8 mouse cellular contexts compared by ENCODE assay signal in the genomic region with DNA sequence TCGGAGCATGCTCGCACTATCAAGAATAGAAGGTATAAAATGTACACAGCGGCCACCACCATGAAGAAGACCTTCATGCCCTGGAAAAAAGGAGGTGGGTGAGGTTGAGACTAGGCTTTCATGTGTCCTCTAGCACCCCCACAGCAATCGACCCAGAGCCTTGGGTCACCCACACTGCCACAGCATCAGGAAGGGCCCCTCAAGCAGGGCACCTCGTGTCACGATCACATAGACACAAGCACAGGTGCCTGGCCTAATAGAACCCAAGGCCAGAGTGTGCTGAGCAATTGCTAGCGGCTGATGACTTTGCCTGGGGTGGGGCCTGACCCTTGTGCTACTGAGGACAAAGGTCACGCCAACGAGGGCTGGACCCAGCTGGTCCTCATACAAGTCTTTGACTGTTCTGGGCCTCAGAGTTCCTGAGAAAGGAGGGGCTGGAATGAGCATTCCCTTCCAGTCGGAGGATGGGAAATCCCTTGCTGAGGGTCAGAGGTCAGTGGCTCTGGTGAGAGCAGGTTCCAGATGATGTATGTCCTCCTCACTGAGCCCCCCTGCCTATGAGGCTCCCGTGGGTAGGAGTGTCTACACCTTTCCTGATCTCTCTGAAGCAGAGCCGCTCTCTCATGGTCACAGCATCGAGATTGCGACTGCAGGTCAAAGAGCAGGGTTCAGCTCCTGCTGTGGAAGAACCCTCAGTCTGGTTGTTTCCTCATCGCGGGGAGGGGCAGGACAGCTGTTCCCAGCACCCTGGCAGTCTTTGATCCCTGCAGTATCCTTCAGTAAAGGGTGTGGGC. TPM values are rescaled to one million over a fixed set of nuclear protein-coding genes. Genes with fewer than 3 reads are reported as not detected.
DNase-seq lines count a peak whose midpoint lies in the region; ATAC-seq and TF ChIP-seq lines count a peak whose summit lies in the region.
"Not testable (repeated sequence)": the region's sequence is repeated elsewhere in the genome, so short reads cannot be mapped to it uniquely, and the experiment has no call there.

No protein-coding gene starts in this region.

- peak; percentile 55 for ATAC-seq in hindbrain, embryonic 11.5 days (ENCODE audit: low FRiP score)
- peak; percentile 92 for ATAC-seq in intestine, embryonic 16.5 days
- peak; percentile 50; the same call in 1 of the 2 replicates for ATAC-seq in kidney, postnatal 0 days (replicated peaks; ENCODE audit: low FRiP score, low read depth)
- ATAC-seq in liver, embryonic 14.5 days (ENCODE audit: insufficient read depth): peak; percentile 48
- 0 out of 2 replicates have a peak, but pooled peaks have one; percentile 19 for ATAC-seq in neural tube, embryonic 13.5 days (ENCODE audit: low read depth)
- ATAC-seq in stomach, postnatal 0 days (ENCODE audit: low FRiP score, low TSS enrichment): peak; percentile 63

- H3K9ac ChIP-seq in hindbrain, embryonic 11.5 days (ENCODE audit: low read depth, low read length); intestine, embryonic 16.5 days (ENCODE audit: low read depth, low read length); kidney, postnatal 0 days (ENCODE audit: low read depth, low read length); liver, embryonic 14.5 days (replicated peaks); neural tube, embryonic 13.5 days; stomach, postnatal 0 days (ENCODE audit: low read length): not testable (repeated sequence)

- not testable (repeated sequence) for H3K4me2 ChIP-seq in hindbrain, embryonic 11.5 days (replicated peaks; ENCODE audit: low read depth, low read length); intestine, embryonic 16.5 days (ENCODE audit: low read depth, low read length); kidney, postnatal 0 days (ENCODE audit: low read length); liver, embryonic 14.5 days (ENCODE audit: low read depth); neural tube, embryonic 13.5 days; stomach, postnatal 0 days (replicated peaks; ENCODE audit: low read depth)

- DNase-seq in embryonic facial prominence, embryonic 10.5 days (ENCODE audit: low spot score): peak; percentile 6
- DNase-seq in hindbrain, embryonic 11.5 days (ENCODE audit: low spot score); kidney, postnatal 0 days (ENCODE audit: low spot score); liver, embryonic 14.5 days (ENCODE audit: low read depth in 3 of 3, low spot score in 3 of 3); stomach, postnatal 0 days (ENCODE audit: low spot score): not testable (repeated sequence)
- DNase-seq in lung, postnatal 10 days: peak; percentile 19

- H3K4me3 ChIP-seq in embryonic facial prominence, embryonic 10.5 days; hindbrain, embryonic 11.5 days (ENCODE audit: low read depth, low read length); intestine, embryonic 16.5 days (ENCODE audit: low read length); kidney, postnatal 0 days (replicated peaks; ENCODE audit: low read depth, low read length); liver, embryonic 14.5 days (ENCODE audit: insufficient read depth in 1 of 2, low read depth in 2 of 2, low read length in 2 of 2); neural tube, embryonic 13.5 days; stomach, postnatal 0 days (ENCODE audit: low read depth, low read length): not testable (repeated sequence)

- H3K4me1 ChIP-seq in embryonic facial prominence, embryonic 10.5 days; hindbrain, embryonic 11.5 days (replicated peaks; ENCODE audit: control insufficient read depth, insufficient read depth, low read length); intestine, embryonic 16.5 days (ENCODE audit: control insufficient read depth, insufficient read depth, low read length); kidney, postnatal 0 days (replicated peaks; ENCODE audit: insufficient read depth, low read length); liver, embryonic 14.5 days (replicated peaks; ENCODE audit: control insufficient read depth in 2 of 2, insufficient read depth in 2 of 2, low read length in 1 of 2); neural tube, embryonic 13.5 days (replicated peaks); stomach, postnatal 0 days (replicated peaks; ENCODE audit: control insufficient read depth, insufficient read depth): not testable (repeated sequence)

- WGBS in embryonic facial prominence, embryonic 10.5 days: 52% methylated on average over 13 of the region's 16 CpGs
- WGBS in hindbrain, embryonic 11.5 days: 48% methylated on average over 7 of the region's 16 CpGs
- 49% methylated on average over 8 of the region's 16 CpGs for WGBS in intestine, embryonic 16.5 days
- WGBS in kidney, postnatal 0 days: 53% methylated on average over 8 of the region's 16 CpGs
- WGBS in liver, embryonic 14.5 days (ENCODE audit: insufficient replicate concordance): 66% methylated on average over 7 of the region's 16 CpGs
- WGBS in neural tube, embryonic 13.5 days: 51% methylated on average over 12 of the region's 16 CpGs
- WGBS in stomach, postnatal 0 days: 56% methylated on average over 8 of the region's 16 CpGs

- not testable (repeated sequence) for H3K27ac ChIP-seq in embryonic facial prominence, embryonic 10.5 days (replicated peaks); hindbrain, embryonic 11.5 days (ENCODE audit: low read depth, low read length); intestine, embryonic 16.5 days (ENCODE audit: low read length); kidney, postnatal 0 days; liver, embryonic 14.5 days; neural tube, embryonic 13.5 days (replicated peaks); stomach, postnatal 0 days (replicated peaks)

- peaks cover 37% of the 10 kb centered on the region for H3K36me3 ChIP-seq in embryonic facial prominence, embryonic 10.5 days (replicated peaks)
- not testable (repeated sequence) for H3K36me3 ChIP-seq in hindbrain, embryonic 11.5 days (ENCODE audit: control insufficient read depth, insufficient read depth, low read length); intestine, embryonic 16.5 days (ENCODE audit: control insufficient read depth, insufficient read depth, low read length); kidney, postnatal 0 days (ENCODE audit: insufficient read depth, low read length); liver, embryonic 14.5 days (replicated peaks; ENCODE audit: control insufficient read depth, insufficient read depth, low read depth); stomach, postnatal 0 days (ENCODE audit: control insufficient read depth, insufficient read depth, low read length)
- peaks cover 24% of the 10 kb centered on the region for H3K36me3 ChIP-seq in neural tube, embryonic 13.5 days

- TF ChIP-seq EP300 in liver, embryonic 14.5 days (IDR thresholded peaks at IDR 0.05; ENCODE audit: low read depth); stomach, postnatal 0 days (optimal IDR thresholded peaks at IDR 0.05): not testable (repeated sequence)

- H3K27me3 ChIP-seq in embryonic facial prominence, embryonic 10.5 days (replicated peaks; ENCODE audit: low read depth, poor library complexity, severe bottlenecking); hindbrain, embryonic 11.5 days (ENCODE audit: control insufficient read depth, insufficient read depth, low read length); intestine, embryonic 16.5 days (replicated peaks; ENCODE audit: control insufficient read depth, insufficient read depth, low read length); kidney, postnatal 0 days (ENCODE audit: insufficient read depth, low read length); liver, embryonic 14.5 days (ENCODE audit: control insufficient read depth, insufficient read depth, low read length); neural tube, embryonic 13.5 days; stomach, postnatal 0 days (ENCODE audit: control insufficient read depth, insufficient read depth, low read length): not testable (repeated sequence)

- TF ChIP-seq CTCF in kidney, postnatal 0 days (IDR thresholded peaks at IDR 0.05; ENCODE audit: low read depth); liver, embryonic 14.5 days (IDR thresholded peaks at IDR 0.05; ENCODE audit: low read depth); stomach, postnatal 0 days (IDR thresholded peaks at IDR 0.05; ENCODE audit: low read depth): not testable (repeated sequence)

- not testable (repeated sequence) for H3K9me3 ChIP-seq in embryonic facial prominence, embryonic 10.5 days; hindbrain, embryonic 11.5 days (ENCODE audit: control insufficient read depth, low read length); intestine, embryonic 16.5 days (ENCODE audit: control insufficient read depth, low read length); kidney, postnatal 0 days (replicated peaks; ENCODE audit: low read length); liver, embryonic 14.5 days (ENCODE audit: control insufficient read depth, low read length); neural tube, embryonic 13.5 days; stomach, postnatal 0 days (ENCODE audit: control insufficient read depth, low read length)

RNA-seq across cellular contexts. Expression of a gene that starts 16.1 kb away (rescaled TPM):
- polyA plus RNA-seq in embryonic facial prominence, embryonic 10.5 days (2016; fragmentation: Nextera tagmentation; extraction: Ambion mirVana): 495 TPM in 2 replicates
- polyA plus RNA-seq in hindbrain, embryonic 11.5 days (2014; fragmentation: Nextera tagmentation; extraction: Ambion mirVana): 838 and 876 TPM in 2 replicates
- 546 and 548 TPM in 2 replicates for polyA plus RNA-seq in intestine, embryonic 16.5 days (2015; fragmentation: Nextera tagmentation; extraction: Ambion mirVana)
- polyA plus RNA-seq in kidney, postnatal 0 days (2015; fragmentation: Nextera tagmentation; extraction: Ambion mirVana): 569 and 632 TPM in 2 replicates
- polyA plus RNA-seq in liver, embryonic 14.5 days (2012; rRNA removed): 130 and 152 TPM in 2 replicates
- 248 and 254 TPM in 2 replicates for polyA plus RNA-seq in liver, embryonic 14.5 days (2014; fragmentation: Nextera tagmentation; extraction: Ambion mirVana)
- polyA plus RNA-seq in neural tube, embryonic 13.5 days (2015; fragmentation: Nextera tagmentation; extraction: Ambion mirVana): 1,347 and 1,481 TPM in 2 replicates
- polyA plus RNA-seq in stomach, postnatal 0 days (2015; fragmentation: Nextera tagmentation; extraction: Ambion mirVana): 477 and 484 TPM in 2 replicates

Comparison
In these comparisons a context has a peak if more than half of its experiments do, and no peak if none do; other contexts are left out.
1. ATAC-seq: peak in every context shown above with its lines; median percentile 92 in intestine, embryonic 16.5 days; 63 in stomach, postnatal 0 days; 55 in hindbrain, embryonic 11.5 days; 50 in kidney, postnatal 0 days; 48 in liver, embryonic 14.5 days; 19 in neural tube, embryonic 13.5 days.